Mouse (Mus musculus) spleen, postnatal 4 days (tissue): ENCODE results near the gene Ercc6l.
"Not testable (repeated sequence)": the region's sequence is repeated elsewhere in the genome, so short reads cannot be mapped to it uniquely, and the experiment has no call there.

Experiments used
- DNase-seq, 2 experiments: peaks; one replicate each; pipeline ENCODE4 v3.0.0; 2022; ENCODE audit warnings: low spot score in 2 of 2

Gene Ercc6l

DNA sequence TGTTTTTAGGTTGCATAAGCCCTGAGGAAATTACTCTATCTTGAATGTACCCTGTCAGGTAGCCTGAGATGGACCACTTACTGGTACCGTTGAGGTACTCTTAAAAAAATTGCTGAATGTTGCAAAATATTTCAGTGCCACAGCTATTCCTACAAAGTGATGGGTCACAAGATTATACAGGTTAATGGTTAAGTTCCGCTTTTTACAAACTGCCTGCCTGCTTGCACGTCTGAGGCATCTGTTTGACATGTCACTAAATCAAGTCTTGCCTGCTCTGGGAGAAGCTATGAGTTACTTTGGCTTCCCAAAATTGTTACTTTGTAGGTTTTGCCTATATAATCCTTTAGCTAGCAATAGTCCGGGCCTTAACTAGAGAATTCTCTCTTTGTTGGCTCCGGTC lies 47.5 kb downstream of the Ercc6l start:
- not testable (repeated sequence) for DNase-seq

DNA sequence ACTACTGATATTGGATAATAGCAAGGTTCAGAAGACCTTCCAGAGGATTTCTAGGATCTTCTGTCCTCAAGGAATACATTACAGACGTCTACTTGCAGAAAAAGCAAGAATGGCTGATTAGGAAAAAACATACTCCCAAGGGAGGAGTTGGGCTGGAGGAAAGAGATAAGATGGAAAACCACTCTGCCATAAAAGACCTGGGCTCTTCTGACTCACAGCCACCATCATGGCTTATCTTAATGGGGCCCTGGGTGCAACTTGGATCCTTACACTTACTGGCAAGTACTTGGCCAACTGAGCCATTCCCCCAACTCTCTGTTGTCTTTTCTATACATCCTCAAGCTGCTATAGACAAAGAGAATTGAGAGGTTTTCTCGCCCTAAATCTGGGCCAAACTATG lies 53.1 kb downstream of the Ercc6l start:
- not testable (repeated sequence) for DNase-seq

DNA sequence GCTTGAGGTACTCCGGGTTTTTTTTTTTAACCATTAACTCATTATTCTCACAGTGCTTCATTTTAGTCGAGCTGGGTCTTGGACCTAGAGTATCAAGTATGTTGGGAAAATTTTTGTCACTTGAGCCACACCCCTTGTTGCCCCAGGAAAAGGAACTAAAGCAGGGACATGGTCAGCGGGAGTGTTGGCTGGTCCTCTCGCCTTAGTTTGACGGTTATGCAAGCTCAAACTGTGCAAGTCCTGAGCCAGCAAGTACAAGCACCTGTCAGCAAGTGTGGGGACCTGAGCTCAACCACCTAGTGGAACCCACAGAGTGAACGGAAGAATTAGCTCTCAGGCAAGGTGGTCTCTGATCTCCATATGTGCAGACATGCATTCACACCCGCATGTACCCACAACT lies 55.0 kb downstream of the Ercc6l start:
- no peak for DNase-seq

DNA sequence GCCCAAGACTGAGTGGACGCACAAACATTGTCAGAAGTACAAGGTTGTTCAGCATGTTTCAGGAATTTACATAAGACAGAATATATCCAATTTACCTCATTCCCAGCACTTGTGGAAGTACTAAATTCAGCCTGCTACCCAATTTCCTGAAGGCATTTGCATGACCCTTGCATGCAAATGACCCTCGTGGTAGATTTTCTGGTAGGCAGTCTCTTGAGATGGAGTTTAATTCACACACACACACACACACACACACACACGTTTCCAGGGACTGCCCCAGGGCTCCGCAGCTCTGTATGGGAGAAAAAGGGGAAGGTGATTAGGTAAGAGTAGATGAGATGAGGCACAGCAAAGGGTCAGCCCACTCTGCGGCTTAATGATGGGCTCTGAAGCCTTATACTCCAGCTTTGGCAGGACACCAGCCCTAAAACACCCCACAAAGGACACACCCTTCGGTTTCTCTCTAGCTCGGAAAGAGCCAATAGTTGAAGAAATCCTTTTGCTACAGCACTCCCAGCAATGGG lies 62.4 kb downstream of the Ercc6l start:
- DNase-seq: no peak
